Mouse (Mus musculus) skeletal muscle tissue, postnatal 0 days (tissue): Measurements from ENCODE around the gene Gpr152. TPM values are rescaled to one million over a fixed set of nuclear protein-coding genes. Genes with fewer than 3 reads are reported as not detected.

Source experiments
- polyA plus RNA-seq: library from polyadenylated mRNA; unstranded; fragments of >200 nt; fragmentation: Nextera tagmentation; extraction: Ambion mirVana; gene quantifications from 2 replicates; pipeline ENCODE4 v1.2.1, GENCODE M21; 2015

The Gpr152 gene
- polyA plus RNA-seq, result not detected in 2 replicates

DNA sequence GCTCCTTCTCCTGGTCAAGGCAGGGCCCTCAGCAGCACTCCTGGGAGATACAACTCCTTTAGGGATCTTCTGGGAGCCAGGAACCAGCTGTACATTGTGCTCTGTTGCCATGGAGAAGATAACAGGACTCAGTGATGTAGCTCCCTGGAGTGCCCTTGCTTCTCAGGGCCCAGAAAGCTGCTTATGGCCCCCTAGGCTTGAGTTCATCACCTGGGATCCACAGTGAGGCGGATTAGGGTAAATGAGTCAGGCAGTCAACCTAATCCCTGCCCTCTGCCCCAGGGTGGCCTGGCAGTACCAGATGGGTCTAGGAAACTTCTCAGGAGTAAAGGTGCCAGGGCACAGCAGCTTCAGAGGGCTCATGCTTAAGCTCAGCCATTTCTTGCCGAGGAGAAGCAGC, at the start of gene Gpr152:
Gpr152 (plus strand) TSS at position 342 of the 400 bp plus-strand sequence.

DNA sequence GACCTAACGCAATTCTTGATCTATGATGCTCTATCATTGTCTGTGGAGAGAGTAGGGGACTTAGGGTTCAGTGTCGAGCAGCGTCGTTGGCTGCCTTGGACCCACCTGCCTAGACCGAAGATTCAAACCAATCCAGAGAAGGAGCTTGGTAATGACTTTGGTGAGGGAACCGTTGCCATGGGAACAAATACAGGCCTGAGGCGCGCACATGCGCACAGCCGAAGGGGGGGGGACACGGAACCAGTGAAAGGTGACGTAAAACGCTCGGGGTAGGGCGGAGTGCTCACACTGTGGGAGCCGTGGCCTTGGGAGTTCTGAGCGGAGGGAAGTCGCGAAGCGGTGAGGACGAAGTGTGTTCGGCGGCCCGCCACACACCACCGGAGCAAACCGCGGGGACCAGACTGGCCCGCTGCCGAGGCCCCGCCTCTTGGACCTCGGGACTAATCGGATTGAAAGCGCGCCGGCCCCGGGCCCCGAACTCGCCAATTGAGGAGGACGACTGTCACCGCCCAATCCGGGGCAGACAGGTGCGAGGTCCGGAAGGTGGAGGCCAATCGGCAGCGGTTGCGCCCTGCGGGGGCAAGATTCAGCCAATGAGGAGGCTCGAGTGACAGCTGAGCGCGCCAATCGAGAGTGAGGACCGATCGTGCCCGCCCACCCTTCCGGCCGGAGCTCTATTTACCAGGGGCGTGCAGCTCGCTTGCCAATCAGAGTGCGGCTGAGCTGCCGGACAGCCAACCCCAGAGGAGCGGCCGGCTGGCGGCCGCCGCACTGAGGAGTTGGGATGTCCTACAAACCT, 42.7 kb upstream of the Gpr152 start, which contains the start of gene Cdk2ap2:
Cdk2ap2 (plus strand) TSS at position 541 of the 799 bp plus-strand sequence.

DNA sequence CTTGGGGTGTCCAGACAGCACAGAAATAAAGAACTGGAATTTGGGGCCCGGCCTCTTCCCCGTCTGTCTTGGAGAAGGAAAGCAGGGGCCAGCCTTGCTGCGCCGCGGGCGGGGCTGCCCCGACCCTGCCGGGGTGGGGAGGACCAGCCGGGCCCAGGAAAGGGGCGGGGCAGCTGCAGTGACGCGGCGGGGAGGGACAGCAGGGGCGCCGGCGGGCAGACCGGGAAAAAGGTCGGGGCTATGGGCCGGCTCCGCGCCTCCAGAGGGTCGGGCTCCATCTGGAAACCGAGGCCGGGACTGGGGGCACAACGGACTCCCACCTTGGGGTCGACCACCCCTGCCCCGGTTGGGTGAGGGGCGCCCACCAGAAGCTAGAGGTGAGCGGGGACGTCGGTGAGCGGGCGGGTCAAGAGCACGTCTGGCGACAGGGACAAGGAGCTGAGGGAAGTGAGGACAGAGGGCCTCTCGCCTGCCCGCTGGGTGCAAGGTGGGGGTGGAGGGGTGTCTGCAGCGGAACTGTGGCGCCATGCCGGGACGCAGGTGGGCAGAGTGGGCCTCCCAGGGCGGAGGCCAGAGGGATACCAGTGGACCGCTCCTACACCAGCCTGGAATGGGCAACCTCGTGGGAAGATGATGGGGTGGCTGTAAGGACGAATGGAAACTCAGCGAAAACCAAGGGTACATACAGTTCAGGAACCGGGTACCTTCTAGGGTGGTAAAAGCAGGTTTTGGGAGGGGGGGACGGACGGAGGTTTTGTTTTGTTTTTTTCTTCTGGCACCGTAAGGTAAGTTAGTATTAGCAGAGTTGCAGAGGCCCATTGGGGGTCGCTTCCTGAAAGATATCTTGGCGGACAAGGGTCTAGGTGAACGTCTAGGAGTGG, 39.5 kb upstream of the Gpr152 start, which contains the start of gene Pitpnm1:
Pitpnm1 (plus strand) TSS at position 162 of the 881 bp plus-strand sequence.

DNA sequence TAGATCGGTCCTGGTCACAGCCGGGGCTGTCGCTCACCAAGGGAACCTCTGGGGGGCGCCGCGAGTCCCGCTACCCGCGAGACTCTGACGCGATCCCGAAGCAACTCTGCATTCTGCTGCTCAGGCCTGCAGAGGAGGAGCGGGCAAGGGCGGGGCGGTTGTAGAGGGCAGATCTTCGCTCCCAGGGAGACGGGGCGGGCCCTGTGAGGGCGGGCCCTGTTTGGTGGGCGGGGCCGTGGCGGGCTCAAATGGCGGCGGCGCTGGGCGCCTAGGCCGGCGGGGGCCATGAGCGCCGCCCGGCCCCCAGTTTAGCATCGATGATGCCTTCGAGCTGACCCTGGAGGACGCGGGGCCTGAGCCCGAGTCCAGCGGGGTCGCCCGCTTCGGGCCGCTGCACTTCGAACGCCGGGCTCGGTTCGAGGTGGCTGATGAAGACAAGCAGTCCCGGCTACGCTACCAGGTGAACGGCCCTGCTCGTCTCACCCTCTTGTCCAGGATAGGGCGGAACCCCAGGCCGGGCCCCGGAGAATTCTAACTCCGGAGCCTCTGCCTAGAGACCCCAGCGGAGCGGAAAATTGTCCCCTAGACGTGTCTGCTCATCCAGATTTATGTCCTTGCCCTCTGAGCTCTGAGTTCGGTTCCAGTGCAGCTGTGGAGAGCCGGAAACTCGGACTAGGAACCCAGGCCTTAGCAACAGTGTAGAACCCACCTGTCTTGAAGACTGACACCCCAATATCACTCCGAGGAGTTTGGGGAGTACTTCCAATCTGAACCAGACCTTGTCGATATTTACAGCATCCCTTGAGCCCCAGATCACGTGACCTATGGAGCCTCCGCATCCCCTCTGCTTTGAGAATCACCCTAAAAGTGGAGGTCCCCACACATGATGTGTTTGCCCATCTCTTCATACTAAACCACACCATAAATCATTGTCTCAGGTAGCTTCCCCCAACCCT, 13.6 kb upstream of the Gpr152 start, which contains the start of gene Aip:
Aip (minus strand) TSS at position 118 of the 956 bp plus-strand sequence.

DNA sequence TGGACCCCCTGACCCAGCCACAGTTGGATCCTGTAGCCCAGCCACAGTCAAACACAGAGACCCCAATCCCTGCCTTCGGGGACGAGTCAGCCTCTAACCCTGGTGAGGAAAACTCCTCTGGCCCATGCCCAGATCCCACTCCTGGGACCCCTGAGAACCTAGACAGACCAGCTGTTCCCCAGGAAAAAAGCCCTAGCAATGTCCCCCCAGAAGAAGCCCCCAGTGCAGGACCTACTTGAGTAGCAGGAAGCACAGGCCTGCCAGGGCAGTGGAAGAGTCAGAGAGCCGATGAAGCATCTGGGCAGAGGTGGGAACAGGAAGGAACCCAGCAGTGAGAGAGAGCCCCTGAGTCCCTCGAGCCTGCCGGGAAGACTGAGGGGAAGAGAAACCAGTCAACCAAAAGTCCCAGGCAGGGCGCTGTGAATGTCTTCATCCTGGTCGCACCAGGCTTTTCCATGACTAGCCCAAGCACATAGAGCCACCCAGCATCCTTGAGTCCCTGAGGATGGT, 4.2 kb downstream of the Gpr152 start, which contains the start of gene Cabp4:
Cabp4 (minus strand) TSS at position 275 of the 510 bp plus-strand sequence.

DNA sequence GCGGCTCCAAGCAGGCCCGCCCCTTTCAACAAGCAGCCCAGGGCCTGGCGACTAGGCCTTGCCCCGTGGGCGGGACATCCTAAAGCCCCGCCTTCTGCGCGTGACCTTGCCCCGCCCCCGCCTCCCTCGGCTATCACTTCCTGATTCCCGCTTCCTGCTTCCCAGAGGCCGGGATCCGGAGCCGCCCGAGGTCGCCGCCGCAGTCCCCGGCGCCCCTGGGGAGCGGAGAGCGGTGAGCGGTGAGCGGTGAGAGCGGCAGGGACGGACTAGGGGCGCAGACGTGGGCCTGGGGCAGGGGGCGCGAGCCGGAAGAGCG, 8.9 kb downstream of the Gpr152 start, which contains the start of gene Coro1b:
Coro1b (plus strand) TSS at position 129 of the 316 bp plus-strand sequence.

DNA sequence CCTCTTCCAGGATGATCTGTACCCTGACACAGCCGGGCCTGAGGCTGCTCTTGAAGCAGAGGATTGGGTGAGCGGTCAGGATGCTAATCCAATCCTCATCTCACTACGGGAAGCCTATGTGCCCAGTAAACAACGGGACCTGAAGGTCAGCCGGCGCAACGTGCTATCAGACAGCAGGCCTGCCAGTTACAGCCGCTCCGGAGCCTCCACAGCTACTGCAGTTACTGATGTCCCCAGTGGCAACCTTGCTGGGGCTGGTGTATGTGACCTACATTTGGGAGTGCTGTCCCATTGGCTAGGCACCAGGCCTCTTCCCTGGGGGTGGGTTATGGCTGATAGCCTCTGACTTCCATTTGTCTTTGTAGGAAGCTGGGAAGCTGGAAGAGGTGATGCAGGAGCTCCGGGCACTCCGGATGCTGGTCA, 13.7 kb downstream of the Gpr152 start, which contains the start of gene Ptprcap:
Ptprcap (plus strand) TSS at position 373 of the 423 bp plus-strand sequence.

DNA sequence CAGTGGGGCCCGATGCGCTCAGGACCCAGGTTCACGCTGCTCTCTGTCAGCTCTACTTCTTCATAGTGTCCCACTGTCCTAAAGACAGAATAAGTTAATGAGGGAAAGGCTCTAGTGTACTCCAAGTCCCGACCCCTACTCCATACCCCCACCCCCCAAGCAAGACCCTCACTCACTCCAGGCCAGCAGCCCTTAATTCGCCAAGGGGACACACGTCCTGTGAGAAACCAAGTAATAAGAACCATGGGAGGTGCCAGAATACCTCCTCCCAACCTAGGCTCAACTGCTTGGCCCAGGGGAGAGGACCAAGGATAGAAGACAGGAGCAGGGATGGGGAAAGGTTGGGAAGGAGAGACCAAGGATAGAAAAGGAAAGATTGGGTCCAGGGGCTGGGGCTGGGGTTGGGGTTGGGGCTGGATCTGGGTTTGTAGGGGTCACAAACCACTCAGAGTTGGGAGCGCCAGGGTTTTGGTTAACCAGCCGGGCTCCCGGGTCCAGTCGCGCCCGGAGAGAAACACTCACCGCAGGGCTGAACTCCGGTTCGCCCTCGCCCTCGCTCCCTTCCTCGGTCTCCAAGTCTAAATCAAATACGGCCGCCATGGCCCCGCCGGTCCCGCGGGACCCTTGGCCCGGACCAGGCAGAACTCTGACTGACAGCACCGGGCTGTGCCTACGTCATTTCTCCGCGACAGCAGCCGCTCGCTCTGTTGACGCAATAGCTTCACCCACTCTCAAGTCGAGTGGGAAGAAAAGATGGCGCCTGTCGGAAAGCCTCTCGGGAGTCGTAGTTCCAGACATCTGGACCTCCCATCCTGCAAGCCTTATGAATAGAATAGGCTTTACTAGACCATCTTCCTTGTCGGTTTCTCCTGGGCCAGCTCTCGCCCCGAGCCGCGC, 23.3 kb downstream of the Gpr152 start, which contains the start of gene Rps6kb2:
Rps6kb2 (minus strand) TSS at position 709 of the 897 bp plus-strand sequence.

DNA sequence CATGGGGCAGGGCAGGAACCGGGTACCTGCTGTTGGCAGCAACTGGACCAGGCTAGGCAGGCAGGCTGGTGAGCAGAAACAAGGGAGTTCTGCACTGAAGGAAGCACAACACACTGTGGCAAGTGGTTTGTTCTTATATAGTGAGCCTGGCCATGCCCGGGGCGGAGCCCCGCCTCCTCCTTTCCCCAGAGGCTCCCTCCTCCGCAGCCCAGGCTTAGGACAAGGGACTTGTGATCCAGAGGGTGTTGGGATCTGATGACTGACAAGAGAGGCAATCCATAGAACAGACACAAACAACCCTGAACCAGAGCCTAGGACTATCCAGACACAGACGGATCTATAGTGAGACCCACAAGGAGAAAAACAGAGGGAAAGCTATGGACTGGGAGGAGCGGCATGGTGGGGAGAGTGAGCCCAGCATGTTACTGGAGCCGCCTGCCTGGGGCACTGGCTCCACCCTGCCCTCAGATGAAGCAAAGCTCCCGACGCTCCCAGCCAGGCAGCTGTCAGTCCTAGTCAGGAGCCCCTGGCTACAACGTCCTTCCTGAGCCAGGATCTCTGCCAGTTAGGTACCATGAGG, 35.9 kb downstream of the Gpr152 start, which contains the start of gene Carns1:
Carns1 (minus strand) TSS at position 112 of the 580 bp plus-strand sequence.

DNA sequence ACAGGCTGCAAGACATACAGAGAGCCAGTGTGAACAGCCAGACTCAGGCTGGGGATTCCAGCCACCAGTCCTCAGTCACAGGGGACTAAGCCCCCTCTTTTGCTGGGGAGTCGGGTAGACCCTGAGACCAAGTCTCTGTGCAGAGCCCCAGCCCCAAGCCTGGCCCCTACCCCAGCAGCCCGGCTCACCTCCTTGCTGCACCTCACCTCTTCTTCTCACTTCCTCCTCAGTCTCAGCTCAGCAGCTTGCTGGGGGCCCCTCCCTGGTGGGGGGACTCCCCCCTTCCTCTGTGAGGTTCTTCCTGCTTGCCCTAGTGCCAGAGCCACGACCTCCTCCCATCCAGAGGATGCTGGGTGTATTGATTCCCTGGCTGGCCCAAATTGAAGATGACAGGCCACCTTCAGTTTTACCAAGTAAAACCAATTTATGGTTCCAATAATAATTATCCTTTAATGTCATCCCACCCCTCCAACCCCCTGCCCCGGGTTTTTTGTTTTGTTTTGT, 51.3 kb downstream of the Gpr152 start, which contains the start of gene Tbc1d10c:
Tbc1d10c (minus strand) TSS at position 454 of the 504 bp plus-strand sequence.

DNA sequence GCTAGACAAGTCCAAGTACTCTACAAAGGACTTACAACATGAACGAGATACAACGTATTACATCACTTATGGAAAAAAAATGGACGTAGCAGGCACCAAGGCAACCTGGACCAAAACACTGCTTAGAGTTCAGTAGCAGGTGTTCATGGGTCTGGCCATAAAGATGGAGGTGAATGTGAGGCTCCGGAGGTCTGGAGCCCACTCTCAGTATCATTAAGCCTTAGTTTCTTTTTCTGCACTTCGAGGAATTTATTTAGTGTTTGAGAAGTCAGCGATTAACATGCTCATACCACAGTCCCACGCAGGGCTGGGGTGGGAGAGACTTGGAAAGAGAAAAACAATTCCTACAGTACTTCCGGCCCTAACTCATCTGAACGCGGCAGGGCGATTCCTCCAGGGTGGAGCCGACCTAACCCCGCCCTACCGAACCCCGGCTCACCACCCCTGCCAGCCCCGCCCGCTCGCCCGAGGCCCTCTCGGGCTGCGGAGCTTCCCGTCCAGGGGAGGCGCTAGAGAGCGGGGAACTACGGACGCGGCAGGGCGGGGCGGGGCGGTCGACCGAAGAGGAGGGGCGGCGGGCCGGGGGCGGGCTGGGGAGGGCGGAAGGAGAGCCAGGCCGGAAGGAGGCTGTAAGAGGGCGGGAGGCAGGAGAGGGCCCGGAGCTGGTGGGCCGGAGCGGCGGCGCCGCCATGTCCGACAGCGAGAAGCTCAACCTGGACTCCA, 52.1 kb downstream of the Gpr152 start, which contains the start of gene Ppp1ca:
Ppp1ca (plus strand) TSS at position 538 of the 723 bp plus-strand sequence.

Other genes starting within 250 kb of the Gpr152 start
- 16.4 and 18.2 TPM in 2 replicates for gene Tcirg1, start 232.7 kb upstream of the Gpr152 start, polyA plus RNA-seq
- 372 and 439 TPM in 2 replicates for gene Ndufs8, start 227.0 kb upstream of the Gpr152 start, polyA plus RNA-seq
- gene Aldh3b1, start 210.0 kb upstream of the Gpr152 start, polyA plus RNA-seq, result 7.5 and 8.1 TPM in 2 replicates
- 20.6 and 25.5 TPM in 2 replicates for gene Unc93b1, start 204.6 kb upstream of the Gpr152 start, polyA plus RNA-seq
- 0.35 TPM in 1 of 2 replicates, not detected in the other for gene Aldh3b3, start 181.1 kb upstream of the Gpr152 start, polyA plus RNA-seq
- 1.0 and 9.9 TPM in 2 replicates for gene Aldh3b2, start 167.5 kb upstream of the Gpr152 start, polyA plus RNA-seq
- gene Acy3, start 153.2 kb upstream of the Gpr152 start, polyA plus RNA-seq, result 10.8 and 13.3 TPM in 2 replicates
- gene Tbx10, start 147.0 kb upstream of the Gpr152 start, polyA plus RNA-seq, result not detected in 2 replicates
- gene Nudt8, start 139.2 kb upstream of the Gpr152 start, polyA plus RNA-seq, result 39.5 and 49.5 TPM in 2 replicates
- gene Gm49405, start 139.2 kb upstream of the Gpr152 start, polyA plus RNA-seq, result 0.94 and 1.1 TPM in 2 replicates
- 1.6 and 2.5 TPM in 2 replicates for gene Doc2g, start 136.5 kb upstream of the Gpr152 start, polyA plus RNA-seq
- gene Ndufv1, start 127.0 kb upstream of the Gpr152 start, polyA plus RNA-seq, result 413 and 450 TPM in 2 replicates
- gene Gstp1, start 101.8 kb upstream of the Gpr152 start, polyA plus RNA-seq, result 271 and 284 TPM in 2 replicates
- 11.0 and 11.1 TPM in 2 replicates for gene Gstp2, start 93.8 kb upstream of the Gpr152 start, polyA plus RNA-seq
- gene Gstp3, start 80.2 kb upstream of the Gpr152 start, polyA plus RNA-seq, result 0.21 TPM in 1 of 2 replicates, not detected in the other
- 1.3 and 1.5 TPM in 2 replicates for gene Cabp2, start 58.2 kb upstream of the Gpr152 start, polyA plus RNA-seq
- 38.7 and 45.9 TPM in 2 replicates for gene Cdk2ap2, start 42.6 kb upstream of the Gpr152 start, polyA plus RNA-seq
- gene Pitpnm1, start 39.8 kb upstream of the Gpr152 start, polyA plus RNA-seq, result 3.8 and 5.2 TPM in 2 replicates
- 56.7 and 57.8 TPM in 2 replicates for gene Aip, start 13.9 kb upstream of the Gpr152 start, polyA plus RNA-seq
- 0.14 and 1.5 TPM in 2 replicates for gene Cabp4, start 4.2 kb downstream of the Gpr152 start, polyA plus RNA-seq
- 67.6 and 99.9 TPM in 2 replicates for gene Coro1b, start 8.8 kb downstream of the Gpr152 start, polyA plus RNA-seq
- 2.1 and 2.3 TPM in 2 replicates for gene Ptprcap, start 13.8 kb downstream of the Gpr152 start, polyA plus RNA-seq
- gene Rps6kb2, start 23.6 kb downstream of the Gpr152 start, polyA plus RNA-seq, result 42.6 and 42.9 TPM in 2 replicates
- gene Carns1, start 35.7 kb downstream of the Gpr152 start, polyA plus RNA-seq, result 16.9 and 20.7 TPM in 2 replicates
- gene Tbc1d10c, start 51.5 kb downstream of the Gpr152 start, polyA plus RNA-seq, result 5.1 and 6.7 TPM in 2 replicates
- gene Ppp1ca, start 52.3 kb downstream of the Gpr152 start, polyA plus RNA-seq, result 660 and 721 TPM in 2 replicates
- gene Rad9a, start 61.9 kb downstream of the Gpr152 start, polyA plus RNA-seq, result 10.2 and 10.8 TPM in 2 replicates
- gene Clcf1, start 74.5 kb downstream of the Gpr152 start, polyA plus RNA-seq, result 0.51 and 0.85 TPM in 2 replicates
- not detected in 2 replicates for gene AC109138.7, start 74.6 kb downstream of the Gpr152 start, polyA plus RNA-seq
- 35.0 and 37.0 TPM in 2 replicates for gene Pold4, start 92.1 kb downstream of the Gpr152 start, polyA plus RNA-seq
- gene Ssh3, start 129.4 kb downstream of the Gpr152 start, polyA plus RNA-seq, result 1.6 and 3.1 TPM in 2 replicates
- gene Ankrd13d, start 143.3 kb downstream of the Gpr152 start, polyA plus RNA-seq, result 0.84 and 0.95 TPM in 2 replicates
- gene Grk2, start 166.4 kb downstream of the Gpr152 start, polyA plus RNA-seq, result 6.6 and 7.6 TPM in 2 replicates